Mouse (Mus musculus) kidney, embryonic 16.5 days (tissue): ENCODE data around the gene Slc11a1. TPM values are rescaled to one million over a fixed set of nuclear protein-coding genes. Genes with fewer than 3 reads are reported as not detected.
"Not testable (repeated sequence)": the region's sequence is repeated elsewhere in the genome, so short reads cannot be mapped to it uniquely, and the experiment has no call there.

Source experiments
- ATAC-seq: fragments of 200-750 bp; cut with Nextera tagmentation; 2 replicates; pipeline ENCODE4 v1.8.0; 2017; ENCODE audit warnings: moderate TSS enrichment; ENCODE audit not compliant: low FRiP score, low TSS enrichment
- H3K27ac ChIP-seq: fragments of 300-500 bp; sonication (generic); 2 replicates; pipeline ENCODE4 v1.5.1; 2014; ENCODE audit warnings: low read length
- H3K27me3 ChIP-seq: fragments of 300-500 bp; sonication (generic); 2 replicates; pipeline ENCODE4 v1.6.1; 2014; ENCODE audit warnings: low read length, control low read depth, mixed read lengths; ENCODE audit not compliant: insufficient read depth
- H3K36me3 ChIP-seq: fragments of 300-500 bp; sonication (generic); 2 replicates; pipeline ENCODE4 v1.6.1; 2014; ENCODE audit warnings: low read length, control low read depth, mixed read lengths; ENCODE audit not compliant: insufficient read depth
- H3K4me1 ChIP-seq: fragments of 300-500 bp; sonication (generic); 2 replicates; pipeline ENCODE4 v1.6.1; 2014; ENCODE audit warnings: low read length, control low read depth, mixed read lengths; ENCODE audit not compliant: insufficient read depth
- H3K4me2 ChIP-seq: fragments of 300-500 bp; sonication (generic); replicated peaks from 2 replicates; pipeline ENCODE4 v1.6.1; 2014; ENCODE audit warnings: low read depth, low read length
- H3K4me3 ChIP-seq: fragments of 300-500 bp; sonication (generic); 2 replicates; pipeline ENCODE4 v1.5.1; 2014; ENCODE audit warnings: mild to moderate bottlenecking, low read length
- H3K9ac ChIP-seq: fragments of 300-500 bp; sonication (generic); replicated peaks from 2 replicates; pipeline ENCODE4 v1.6.1; 2014; ENCODE audit warnings: low read length
- H3K9me3 ChIP-seq: fragments of 300-500 bp; sonication (generic); 2 replicates; pipeline ENCODE4 v1.6.1; 2016; ENCODE audit warnings: low read length, control low read depth
- WGBS: fragments of 180-500 bp; shearing (Covaris S2); extraction: QIAGEN DNeasy Blood & Tissue Kit; methylation state at CpG from one replicate; pipeline ENCODE4 v1.1.7; 2014; 5-methylcytosine and 5-hydroxymethylcytosine counted together
- polyA plus RNA-seq: library from polyadenylated mRNA; unstranded; fragments of >200 nt; fragmentation: Nextera tagmentation; extraction: Ambion mirVana; gene quantifications from 2 replicates; pipeline ENCODE4 v1.2.1, GENCODE M21; 2015

Gene Slc11a1
- polyA plus RNA-seq, 1 experiment from 2014 or later = 5.4 TPM

DNA sequence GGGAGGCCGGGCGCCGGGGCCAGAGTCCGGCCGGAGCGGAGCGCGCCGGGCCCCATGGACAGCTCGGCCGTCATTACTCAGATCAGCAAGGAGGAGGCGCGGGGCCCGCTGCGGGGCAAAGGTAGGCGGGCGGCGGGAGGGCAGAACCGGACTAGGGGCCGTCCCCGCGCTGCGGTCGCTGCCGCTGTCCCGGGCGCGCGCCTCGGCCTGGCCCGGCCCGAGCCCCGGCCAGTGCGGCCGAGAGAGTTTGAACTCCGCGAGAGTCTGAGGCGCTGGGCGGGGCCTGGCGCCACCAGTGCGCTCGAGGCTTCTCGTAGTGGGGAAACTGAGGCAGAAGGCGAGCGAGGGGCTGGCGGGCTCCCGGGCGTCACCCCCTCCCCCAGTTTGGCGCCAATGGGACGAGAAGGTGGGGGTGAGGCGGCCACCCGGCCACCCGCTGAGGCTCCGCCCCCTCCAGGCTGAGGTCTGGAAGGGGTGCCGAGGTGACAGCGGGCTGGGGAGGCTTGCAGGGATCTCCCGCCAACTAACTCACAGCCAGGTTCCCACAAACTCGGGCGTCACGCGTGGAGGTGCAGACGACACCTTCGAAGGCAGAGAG, 16.9 kb downstream of the Slc11a1 start:
- 0% methylated on average over 45 of the region's 63 CpGs for WGBS
- Histone ChIP-seq H3K36me3 (peaks cover 22% of the 10 kb centered on the region), H3K4me2 (peak overlapping the region; percentile 98), H3K27me3 (no peaks in the 10 kb centered on the region), H3K4me1 (peaks cover 47% of the 10 kb centered on the region), H3K9me3 (no peaks in the 10 kb centered on the region), H3K4me3 (peak overlapping the region; percentile 93), H3K27ac (peak overlapping the region; percentile 99), H3K9ac (peak overlapping the region; percentile 100)
- peak; percentile 34 for ATAC-seq

DNA sequence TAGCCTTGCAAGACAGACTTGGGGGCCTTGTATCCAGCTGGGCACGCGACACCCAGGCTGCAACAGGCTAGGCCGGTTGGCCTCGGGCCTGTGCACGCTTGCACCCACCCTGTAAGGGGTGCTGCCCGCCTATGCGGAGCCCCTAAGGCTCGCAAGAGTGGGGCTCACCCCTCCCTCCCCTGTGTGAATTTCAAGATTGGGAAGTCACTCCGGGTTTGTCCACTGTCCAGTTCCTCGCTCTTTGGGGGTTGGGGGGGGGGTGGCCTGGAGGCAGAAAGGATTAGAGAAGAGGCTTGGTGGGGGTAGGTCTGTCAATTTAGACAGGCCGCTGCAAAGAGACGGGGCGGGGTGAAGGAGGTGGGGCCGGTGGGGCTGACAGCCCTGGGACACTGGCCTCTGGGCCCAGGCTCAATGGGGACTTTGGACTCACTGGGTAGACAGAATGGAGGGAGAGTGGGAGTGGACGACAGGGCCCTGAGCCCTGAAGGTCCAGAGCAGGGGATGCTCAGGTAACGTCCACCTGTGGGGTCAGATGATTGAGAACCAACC, 17.5 kb downstream of the Slc11a1 start:
- H3K4me1 ChIP-seq = peaks cover 43% of the 10 kb centered on the region
- H3K4me3 ChIP-seq = peak overlapping the region; percentile 93

DNA sequence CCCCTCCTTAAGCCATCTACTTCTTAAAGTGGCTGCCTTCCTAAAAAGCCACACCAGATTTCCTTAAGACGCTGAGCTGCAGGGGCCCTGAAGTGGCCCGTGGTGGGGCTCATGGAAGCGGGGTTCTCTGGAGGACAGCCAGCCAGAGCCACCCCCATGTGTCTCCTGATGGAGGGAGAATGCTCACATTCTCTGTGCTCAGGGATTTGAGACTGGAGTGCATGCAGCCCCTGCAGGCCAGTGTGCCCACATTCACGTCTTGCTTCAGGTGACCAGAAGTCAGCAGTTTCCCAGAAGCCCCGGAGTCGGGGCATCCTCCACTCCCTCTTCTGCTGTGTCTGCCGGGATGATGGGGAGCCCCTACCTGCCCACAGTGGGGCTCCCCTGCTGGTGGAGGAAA, 18.0 kb downstream of the Slc11a1 start:
- Histone ChIP-seq H3K4me2 (peak overlapping the region; percentile 98), H3K27me3 (no peaks in the 10 kb centered on the region), H3K27ac (peak overlapping the region; percentile 99), H3K9ac (peak overlapping the region; percentile 100), H3K4me3 (peak overlapping the region; percentile 93), H3K9me3 (no peaks in the 10 kb centered on the region), H3K4me1 (peaks cover 41% of the 10 kb centered on the region), H3K36me3 (peaks cover 22% of the 10 kb centered on the region)
- 44% methylated on average over 7 of the region's 7 CpGs for WGBS
- no peak for ATAC-seq

More for the DNA sequence above, 17.5 kb downstream of the Slc11a1 start:
- H3K36me3 ChIP-seq = peaks cover 22% of the 10 kb centered on the region
- peak overlapping the region; percentile 100 for H3K9ac ChIP-seq
- peak; percentile 13 for ATAC-seq
- H3K9me3 ChIP-seq = no peaks in the 10 kb centered on the region
- H3K4me2 ChIP-seq = peak overlapping the region; percentile 98
- H3K27me3 ChIP-seq = no peaks in the 10 kb centered on the region
- H3K27ac ChIP-seq = peak overlapping the region; percentile 99
- 2% methylated on average over 16 of the region's 16 CpGs for whole genome bisulfite sequencing

DNA sequence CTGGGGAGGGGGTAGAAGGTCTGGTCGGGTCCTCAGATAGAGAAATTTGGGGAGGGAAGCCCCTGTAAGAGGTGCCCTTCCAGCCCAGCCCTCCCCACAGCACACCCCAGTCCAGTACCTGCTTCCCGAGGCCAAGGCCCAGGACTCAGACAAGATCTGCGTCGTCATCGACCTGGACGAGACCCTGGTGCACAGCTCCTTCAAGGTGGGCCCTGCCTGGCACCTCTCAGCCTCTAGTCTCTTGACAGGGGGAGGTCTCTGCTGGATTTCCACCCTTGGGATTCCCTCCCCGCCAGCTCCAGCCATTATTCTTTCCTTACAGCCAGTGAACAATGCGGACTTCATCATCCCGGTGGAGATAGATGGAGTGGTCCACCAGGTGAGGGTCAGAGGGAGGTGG, 18.7 kb downstream of the Slc11a1 start:
- WGBS = 81% methylated on average over 9 of the region's 9 CpGs
- Histone ChIP-seq H3K27ac (no peak overlapping the region; the same call in 1 of the 2 replicates), H3K4me3 (no peak overlapping the region; the same call in 1 of the 2 replicates), H3K27me3 (no peaks in the 10 kb centered on the region), H3K4me2 (peak overlapping the region; percentile 98; the same call in 1 of the 2 replicates), H3K36me3 (peaks cover 22% of the 10 kb centered on the region), H3K9me3 (no peaks in the 10 kb centered on the region), H3K9ac (no peak overlapping the region; the same call in 1 of the 2 replicates), H3K4me1 (peaks cover 41% of the 10 kb centered on the region)
- ATAC-seq = no peak

DNA sequence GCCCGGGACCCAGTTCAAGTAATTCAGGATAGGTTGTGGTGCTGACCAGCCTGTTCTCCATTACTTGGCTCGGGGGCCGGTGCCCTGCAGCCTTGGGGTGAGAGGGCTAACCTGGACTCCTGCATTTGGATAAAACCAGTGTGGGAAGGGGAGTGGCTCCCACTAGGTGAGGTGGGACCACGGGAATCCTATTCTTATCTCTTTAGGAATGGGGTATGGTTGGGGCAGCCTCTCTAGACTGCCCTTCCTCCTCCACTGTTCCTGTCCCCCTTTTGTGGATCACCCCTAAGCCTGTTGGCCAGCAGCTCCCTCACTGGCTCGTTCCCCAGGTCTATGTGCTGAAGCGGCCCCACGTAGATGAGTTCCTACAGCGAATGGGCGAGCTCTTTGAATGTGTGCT, 19.3 kb downstream of the Slc11a1 start:
- H3K27me3 ChIP-seq = no peaks in the 10 kb centered on the region
- peaks cover 22% of the 10 kb centered on the region for H3K36me3 ChIP-seq
- H3K27ac ChIP-seq = 0 out of 2 replicates have a peak overlapping the region, but pooled peaks have one; percentile 10
- H3K4me1 ChIP-seq = peaks cover 40% of the 10 kb centered on the region
- no peak overlapping the region for H3K4me3 ChIP-seq
- H3K4me2 ChIP-seq = no peak overlapping the region
- no peaks in the 10 kb centered on the region for H3K9me3 ChIP-seq
- WGBS = 90% methylated on average over 9 of the region's 9 CpGs
- no peak for ATAC-seq
- H3K9ac ChIP-seq = no peak overlapping the region; the same call in none of the 2 replicates

DNA sequence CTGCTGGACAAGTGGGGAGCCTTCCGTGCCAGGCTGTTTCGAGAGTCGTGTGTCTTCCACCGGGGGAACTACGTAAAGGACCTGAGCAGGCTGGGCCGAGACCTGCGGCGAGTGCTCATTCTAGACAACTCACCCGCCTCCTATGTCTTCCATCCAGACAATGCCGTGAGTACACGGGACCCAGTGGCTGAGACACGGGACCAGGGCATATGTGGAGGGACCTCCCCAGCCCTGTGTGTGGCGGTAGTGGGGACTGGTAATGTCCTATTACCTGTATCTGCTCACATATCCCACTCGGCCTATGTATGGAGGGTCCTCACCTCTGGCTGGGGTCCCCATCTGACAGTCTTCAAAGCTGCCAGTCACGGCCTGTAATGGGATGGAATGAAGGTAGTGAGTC, 19.9 kb downstream of the Slc11a1 start:
- Histone ChIP-seq H3K9me3 (no peaks in the 10 kb centered on the region), H3K27me3 (no peaks in the 10 kb centered on the region), H3K4me1 (peaks cover 34% of the 10 kb centered on the region), H3K9ac (no peak overlapping the region), H3K27ac (no peak overlapping the region; the same call in 1 of the 2 replicates), H3K4me2 (no peak overlapping the region), H3K36me3 (peaks cover 22% of the 10 kb centered on the region), H3K4me3 (no peak overlapping the region)
- ATAC-seq = no peak
- 91% methylated on average over 15 of the region's 15 CpGs for WGBS

DNA sequence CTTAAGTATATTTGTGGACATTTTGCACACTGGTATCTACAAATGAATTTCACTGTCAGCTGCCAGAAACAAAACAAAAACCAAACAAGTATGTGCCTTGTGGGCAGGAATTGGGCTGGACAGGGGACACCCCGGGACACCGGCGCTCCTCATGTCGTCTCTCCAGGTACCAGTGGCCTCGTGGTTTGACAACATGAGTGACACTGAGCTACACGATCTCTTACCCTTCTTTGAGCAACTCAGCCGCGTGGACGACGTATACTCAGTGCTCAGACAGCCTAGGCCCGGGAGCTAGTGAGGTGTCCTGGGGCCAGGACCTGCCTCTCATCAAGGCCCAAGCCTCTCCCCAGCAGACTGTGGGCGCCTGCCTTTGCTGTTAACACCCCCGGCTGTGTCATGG, 20.3 kb downstream of the Slc11a1 start:
- no peak overlapping the region; the same call in 1 of the 2 replicates for H3K27ac ChIP-seq
- ATAC-seq = no peak
- H3K9ac ChIP-seq = no peak overlapping the region
- H3K27me3 ChIP-seq = no peaks in the 10 kb centered on the region
- peaks cover 30% of the 10 kb centered on the region for H3K4me1 ChIP-seq
- no peak overlapping the region for H3K4me3 ChIP-seq
- 81% methylated on average over 13 of the region's 13 CpGs for WGBS
- peaks cover 22% of the 10 kb centered on the region for H3K36me3 ChIP-seq
- H3K9me3 ChIP-seq = no peaks in the 10 kb centered on the region
- no peak overlapping the region for H3K4me2 ChIP-seq

DNA sequence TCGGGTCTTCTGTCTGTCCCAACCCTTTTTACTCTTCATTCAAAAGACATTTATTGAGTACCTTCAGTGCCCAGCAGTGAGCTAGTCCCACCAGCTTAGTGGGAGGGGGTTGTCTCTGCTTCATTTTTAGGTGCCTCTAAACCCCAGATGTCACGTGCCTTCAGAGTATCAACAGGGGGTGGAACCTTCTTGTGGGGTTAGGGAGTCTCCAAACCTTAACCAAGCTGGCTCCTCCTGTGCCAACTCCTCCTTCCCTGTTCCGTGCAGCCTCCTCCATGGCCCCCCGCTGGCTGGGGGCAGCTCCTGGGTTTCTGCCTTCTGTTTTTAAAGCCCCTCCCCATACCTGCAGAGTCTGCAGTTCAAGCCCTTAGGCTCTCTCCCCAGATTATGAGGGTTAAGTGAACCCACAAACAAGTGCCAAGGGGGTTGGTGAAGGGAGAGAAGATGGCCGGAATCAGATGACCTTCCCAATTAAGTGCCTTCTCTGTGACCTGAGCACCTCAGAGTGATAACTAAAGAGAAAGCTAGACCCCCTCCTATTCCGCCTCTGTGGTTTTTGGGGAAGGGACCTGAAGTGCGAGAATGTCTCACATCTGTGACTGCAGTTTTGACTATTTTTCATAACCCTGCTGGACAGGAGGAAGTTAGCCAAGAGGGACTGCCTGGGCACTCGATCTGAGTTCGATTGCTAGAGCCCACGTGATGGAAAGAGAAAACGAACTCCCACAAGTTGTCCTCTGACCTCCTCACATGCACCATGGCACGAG, 21.6 kb downstream of the Slc11a1 start:
- H3K9ac ChIP-seq = peak overlapping the region; percentile 56
- not testable (repeated sequence) for H3K27me3 ChIP-seq, ATAC-seq, H3K9me3 ChIP-seq
- peaks cover 22% of the 10 kb centered on the region for H3K36me3 ChIP-seq
- WGBS = 6% methylated on average over 11 of the region's 12 CpGs
- H3K27ac ChIP-seq = peak overlapping the region; percentile 89
- H3K4me2 ChIP-seq = peak overlapping the region; percentile 67
- peak overlapping the region; percentile 35 for H3K4me3 ChIP-seq
- H3K4me1 ChIP-seq = peaks cover 22% of the 10 kb centered on the region

DNA sequence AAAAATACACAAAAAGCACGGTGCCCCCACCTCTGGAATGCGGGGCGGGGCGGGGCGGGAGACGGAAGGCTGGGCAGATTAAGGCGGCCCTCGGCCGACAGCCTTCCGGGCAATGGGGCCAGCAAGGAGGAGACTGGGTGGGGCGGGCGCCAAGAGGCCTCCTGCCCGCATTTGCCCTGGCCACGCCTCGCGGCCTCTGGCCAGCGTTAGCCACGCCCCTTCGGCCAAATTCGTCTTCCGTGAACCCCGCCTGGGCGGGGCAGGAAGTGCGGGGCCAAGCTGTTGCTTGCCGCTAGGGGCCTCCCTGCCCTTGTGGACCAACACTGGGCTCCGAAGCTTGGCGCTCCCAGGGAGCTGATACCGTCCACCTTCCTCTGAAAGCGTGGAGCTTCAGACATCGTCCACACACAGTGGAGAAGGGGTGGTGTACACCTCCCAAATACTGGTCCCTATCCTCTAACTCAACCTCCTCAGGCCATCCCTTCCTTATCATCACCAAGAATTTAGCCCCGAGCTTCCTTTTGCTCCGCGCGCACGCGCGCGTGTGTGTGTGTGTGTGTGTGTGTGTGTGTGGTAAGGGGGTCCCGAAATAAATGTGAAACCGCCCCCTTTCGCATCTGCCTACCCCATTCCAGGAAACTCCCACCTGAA, 22.4 kb downstream of the Slc11a1 start:
- H3K27me3 ChIP-seq = no peaks in the 10 kb centered on the region
- peak overlapping the region; percentile 67 for H3K4me2 ChIP-seq
- H3K36me3 ChIP-seq = peaks cover 22% of the 10 kb centered on the region
- peak; percentile 93 for ATAC-seq
- WGBS = under 1% methylated on average over 41 of the region's 41 CpGs
- H3K9me3 ChIP-seq = no peaks in the 10 kb centered on the region
- peak overlapping the region; percentile 62 for H3K9ac ChIP-seq
- H3K4me1 ChIP-seq = peaks cover 21% of the 10 kb centered on the region
- peak overlapping the region; percentile 35 for H3K4me3 ChIP-seq
- peak overlapping the region; percentile 89 for H3K27ac ChIP-seq
